Mouse (Mus musculus): ENCODE measurements at regions not wholly inside any gene's neighbourhood (a gene's known extent, or its start where the extent isn't known, plus 50 kb on each side); places are given as distances from the start of the nearest gene placed in this dataset.

GRCm38 (mm10) chr11:65421889-65422288 is 152.1 kb upstream of the Myocd start:
- no peak overlapping the region for H3K4me3 ChIP-seq (ENCODE audit: low read depth, low read length)
- no peak overlapping the region for H3K4me2 ChIP-seq (replicated peaks; ENCODE audit: low read depth)
- no peak overlapping the region for H3K9ac ChIP-seq (ENCODE audit: low read depth, low read length)
- H3K9me3 ChIP-seq (ENCODE audit: control insufficient read depth) = no peaks in the 10 kb centered on the region
- no peak for TF ChIP-seq CTCF (IDR thresholded peaks at IDR 0.05; ENCODE audit: low read depth)
- 0 out of 2 replicates have a peak, but pooled peaks cover 4% of the 10 kb centered on the region for H3K4me1 ChIP-seq (replicated peaks; ENCODE audit: control insufficient read depth, insufficient read depth, low read length)
- H3K27me3 ChIP-seq (replicated peaks; ENCODE audit: control insufficient read depth, insufficient read depth, low read length) = no peaks in the 10 kb centered on the region
- no peaks in the 10 kb centered on the region for H3K36me3 ChIP-seq (ENCODE audit: control insufficient read depth, insufficient read depth)
- WGBS = 14% methylated on average over 1 of the region's 1 CpGs
- H3K27ac ChIP-seq (ENCODE audit: low read depth, low read length) = no peak overlapping the region
- ATAC-seq = no peak

GRCm38 (mm10) chr11:65408621-65409020 is 138.8 kb upstream of the Myocd start:
- Histone ChIP-seq H3K4me3 (ENCODE audit: low read depth, low read length) (no peak overlapping the region), H3K9me3 (ENCODE audit: control insufficient read depth) (no peaks in the 10 kb centered on the region), H3K27ac (ENCODE audit: low read depth, low read length) (no peak overlapping the region), H3K4me2 (replicated peaks; ENCODE audit: low read depth) (no peak overlapping the region), H3K27me3 (replicated peaks; ENCODE audit: control insufficient read depth, insufficient read depth, low read length) (no peaks in the 10 kb centered on the region), H3K36me3 (ENCODE audit: control insufficient read depth, insufficient read depth) (no peaks in the 10 kb centered on the region), H3K4me1 (replicated peaks; ENCODE audit: control insufficient read depth, insufficient read depth, low read length) (no peaks in the 10 kb centered on the region), H3K9ac (ENCODE audit: low read depth, low read length) (no peak overlapping the region)
- no peak for TF ChIP-seq CTCF (IDR thresholded peaks at IDR 0.05; ENCODE audit: low read depth)
- no peak for ATAC-seq
- 67% methylated on average over 1 of the region's 1 CpGs for WGBS

GRCm38 (mm10) chr11:65402460-65403154 is 132.8 kb upstream of the Myocd start:
- Histone ChIP-seq H3K4me2 (replicated peaks; ENCODE audit: low read depth) (no peak overlapping the region), H3K27me3 (replicated peaks; ENCODE audit: control insufficient read depth, insufficient read depth, low read length) (no peaks in the 10 kb centered on the region), H3K9me3 (ENCODE audit: control insufficient read depth) (no peaks in the 10 kb centered on the region), H3K4me3 (ENCODE audit: low read depth, low read length) (no peak overlapping the region), H3K9ac (ENCODE audit: low read depth, low read length) (no peak overlapping the region), H3K36me3 (ENCODE audit: control insufficient read depth, insufficient read depth) (no peaks in the 10 kb centered on the region), H3K4me1 (replicated peaks; ENCODE audit: control insufficient read depth, insufficient read depth, low read length) (no peaks in the 10 kb centered on the region), H3K27ac (ENCODE audit: low read depth, low read length) (no peak overlapping the region)
- 57% methylated on average over 12 of the region's 12 CpGs for WGBS
- ATAC-seq = no peak
- no peak for TF ChIP-seq CTCF (IDR thresholded peaks at IDR 0.05; ENCODE audit: low read depth)

GRCm38 (mm10) chr11:65389238-65389637 is 119.4 kb upstream of the Myocd start:
- 83% methylated on average over 3 of the region's 3 CpGs for WGBS
- Histone ChIP-seq H3K4me2 (replicated peaks; ENCODE audit: low read depth) (no peak overlapping the region), H3K9me3 (ENCODE audit: control insufficient read depth) (no peaks in the 10 kb centered on the region), H3K4me1 (replicated peaks; ENCODE audit: control insufficient read depth, insufficient read depth, low read length) (no peaks in the 10 kb centered on the region), H3K9ac (ENCODE audit: low read depth, low read length) (no peak overlapping the region), H3K4me3 (ENCODE audit: low read depth, low read length) (no peak overlapping the region), H3K36me3 (ENCODE audit: control insufficient read depth, insufficient read depth) (no peaks in the 10 kb centered on the region), H3K27me3 (replicated peaks; ENCODE audit: control insufficient read depth, insufficient read depth, low read length) (no peaks in the 10 kb centered on the region), H3K27ac (ENCODE audit: low read depth, low read length) (no peak overlapping the region)
- no peak for TF ChIP-seq CTCF (IDR thresholded peaks at IDR 0.05; ENCODE audit: low read depth)
- ATAC-seq = no peak

GRCm38 (mm10) chr11:65386291-65387061 is 116.7 kb upstream of the Myocd start:
- H3K4me3 ChIP-seq (ENCODE audit: low read depth, low read length) = no peak overlapping the region
- no peaks in the 10 kb centered on the region for H3K36me3 ChIP-seq (ENCODE audit: control insufficient read depth, insufficient read depth)
- H3K9ac ChIP-seq (ENCODE audit: low read depth, low read length) = no peak overlapping the region
- H3K27ac ChIP-seq (ENCODE audit: low read depth, low read length) = no peak overlapping the region
- no peak overlapping the region for H3K4me2 ChIP-seq (replicated peaks; ENCODE audit: low read depth)
- WGBS = 44% methylated on average over 14 of the region's 14 CpGs
- H3K4me1 ChIP-seq (replicated peaks; ENCODE audit: control insufficient read depth, insufficient read depth, low read length) = no peaks in the 10 kb centered on the region
- no peaks in the 10 kb centered on the region for H3K27me3 ChIP-seq (replicated peaks; ENCODE audit: control insufficient read depth, insufficient read depth, low read length)
- no peaks in the 10 kb centered on the region for H3K9me3 ChIP-seq (ENCODE audit: control insufficient read depth)
- TF ChIP-seq CTCF (IDR thresholded peaks at IDR 0.05; ENCODE audit: low read depth) = no peak
- ATAC-seq = 0 out of 2 replicates have a peak, but pooled peaks have one; percentile 19

- Histone ChIP-seq H3K4me2 (replicated peaks; ENCODE audit: low read depth) (no peak overlapping the region), H3K27me3 (replicated peaks; ENCODE audit: control insufficient read depth, insufficient read depth, low read length) (no peaks in the 10 kb centered on the region), H3K4me3 (ENCODE audit: low read depth, low read length) (no peak overlapping the region), H3K4me1 (replicated peaks; ENCODE audit: control insufficient read depth, insufficient read depth, low read length) (no peaks in the 10 kb centered on the region), H3K9me3 (ENCODE audit: control insufficient read depth) (no peaks in the 10 kb centered on the region), H3K9ac (ENCODE audit: low read depth, low read length) (no peak overlapping the region), H3K27ac (ENCODE audit: low read depth, low read length) (no peak overlapping the region), H3K36me3 (ENCODE audit: control insufficient read depth, insufficient read depth) (no peaks in the 10 kb centered on the region)
- ATAC-seq = no peak
- 72% methylated on average over 5 of the region's 5 CpGs for WGBS
- TF ChIP-seq CTCF (IDR thresholded peaks at IDR 0.05; ENCODE audit: low read depth) = no peak
Observed at GRCm38 (mm10) chr11:65375361-65375760, 105.6 kb upstream of the Myocd start.
